Mouse (Mus musculus): ENCODE data around the gene Zfhx2.

DNA sequence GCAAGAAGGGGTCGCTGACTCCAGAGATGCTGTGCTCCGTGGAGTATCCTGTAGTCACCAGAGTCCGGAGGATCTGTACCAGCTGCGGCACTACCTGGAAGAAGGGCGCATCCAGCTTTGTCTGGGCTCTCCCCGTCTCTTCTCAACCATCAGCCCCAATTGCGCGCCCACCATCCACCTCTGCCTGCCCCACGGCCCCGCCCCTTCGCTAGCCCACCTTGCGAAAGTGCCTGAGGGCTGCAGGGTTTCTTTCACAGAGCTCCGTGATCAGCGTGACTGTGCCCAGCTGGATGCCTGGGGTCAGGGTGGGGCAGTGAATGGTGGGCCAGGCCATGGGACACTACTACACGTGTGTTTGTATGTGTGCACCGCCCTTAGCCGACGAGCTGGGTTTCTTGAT is 12.2 kb upstream of the Zfhx2 start:
- no peak for TF ChIP-seq GATA1 (IDR thresholded peaks at IDR 0.05; ENCODE audit: borderline replicate concordance, low read length)
- no peak for TF ChIP-seq FLI1 (IDR thresholded peaks at IDR 0.05; ENCODE audit: low read length)

Measured in megakaryocyte, embryonic 14.5 days (primary cell).